Comparison of ENCODE assay signal across 13 mouse cellular contexts in the genomic region with DNA sequence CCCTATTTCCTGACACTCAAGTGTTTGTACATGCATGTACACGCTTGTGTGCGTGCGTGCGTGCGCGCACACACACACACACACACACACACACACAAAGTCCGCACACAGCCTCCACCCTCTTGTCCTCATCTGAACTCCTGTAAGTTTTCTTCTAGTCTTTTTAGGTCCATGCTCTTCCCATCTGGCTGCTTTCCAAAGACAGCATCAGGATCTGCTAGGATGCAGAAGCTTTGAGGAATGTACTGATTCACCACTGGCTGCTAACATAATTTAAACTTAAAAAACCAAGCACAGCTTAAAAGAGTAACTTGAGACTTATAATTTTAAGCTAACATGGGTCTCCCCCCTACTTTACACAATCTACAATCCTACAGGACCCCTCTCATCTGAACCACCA.
"Had no signal": no experiment of that assay in that cellular context is flagged by ENCODE, and none has a peak within 500 bp of the region (broad histone marks: within the 10 kb centered on the region; RNA-seq: fewer than 3 reads in every experiment).

No protein-coding gene starts in this region.

- ATAC-seq: liver, embryonic 12.5 days; midbrain, embryonic 16.5 days had no signal

- H3K9ac ChIP-seq: limb, embryonic 15.5 days; liver, embryonic 12.5 days; lung, embryonic 15.5 days; midbrain, embryonic 12.5 days; neural tube, embryonic 13.5 days; stomach, embryonic 15.5 days had no signal

- DNase-seq: lung, postnatal 14 days; retina, postnatal 1 day; right cerebral cortex, postnatal 4 days; spleen, adult 18-20 months; thymus, adult 2 months; thymus, postnatal 25 days had no signal

- H3K9me3 ChIP-seq: limb, embryonic 15.5 days; liver, embryonic 12.5 days; lung, embryonic 15.5 days; midbrain, embryonic 12.5 days; neural tube, embryonic 13.5 days; stomach, embryonic 15.5 days had no signal

- H3K4me2 ChIP-seq: limb, embryonic 15.5 days; liver, embryonic 12.5 days; lung, embryonic 15.5 days; midbrain, embryonic 12.5 days; neural tube, embryonic 13.5 days; stomach, embryonic 15.5 days had no signal

- H3K27me3 ChIP-seq: limb, embryonic 15.5 days; liver, embryonic 12.5 days; lung, embryonic 15.5 days; midbrain, embryonic 12.5 days; neural tube, embryonic 13.5 days; stomach, embryonic 15.5 days had no signal

- H3K4me1 ChIP-seq: lung, embryonic 15.5 days; midbrain, embryonic 12.5 days; neural tube, embryonic 13.5 days; stomach, embryonic 15.5 days had no signal

- H3K27ac ChIP-seq: limb, embryonic 15.5 days; liver, embryonic 12.5 days; lung, embryonic 15.5 days; midbrain, embryonic 12.5 days; neural tube, embryonic 13.5 days; stomach, embryonic 15.5 days had no signal

- H3K4me3 ChIP-seq: limb, embryonic 15.5 days; liver, embryonic 12.5 days; lung, embryonic 15.5 days; midbrain, embryonic 12.5 days; neural tube, embryonic 13.5 days; stomach, embryonic 15.5 days had no signal
